Mouse (Mus musculus): ENCODE results near the gene Gstm1. TPM values are rescaled to one million over a fixed set of nuclear protein-coding genes. Genes with fewer than 3 reads are reported as not detected.

Gstm1 gene
- total and polyA plus RNA-seq, 3 experiments: 0.53 TPM; not detected in 2

GRCm38 (mm10) chr3:108050493-108050892 is 32.7 kb upstream of the Gstm1 start:
- H3K36me3 ChIP-seq (replicated peaks): no peaks in the 10 kb centered on the region
- H3K4me3 ChIP-seq (ENCODE audit: low read depth, low read length): no peak overlapping the region
- ATAC-seq (ENCODE audit: extremely low read depth, insufficient number of reproducible peaks, low FRiP score, poor library complexity, severe bottlenecking) (no peak), DNase-seq (ENCODE audit: low spot score) (no peak)
- no peaks in the 10 kb centered on the region for H3K9me3 ChIP-seq (replicated peaks)
- TF ChIP-seq TAL1 (conservative IDR thresholded peaks at IDR 0.05; ENCODE audit: low read depth, low read length): no peak
- no peak for TF ChIP-seq GATA1 (IDR thresholded peaks at IDR 0.05; ENCODE audit: borderline replicate concordance, low read length)
- no peak for TF ChIP-seq POLR2AphosphoS5 (IDR thresholded peaks at IDR 0.05; ENCODE audit: insufficient replicate concordance, low read depth, low read length)
- no peak for TF ChIP-seq CTCF (IDR thresholded peaks at IDR 0.05; ENCODE audit: low read depth, low read length)
- TF ChIP-seq GATA2 (IDR thresholded peaks at IDR 0.05; ENCODE audit: borderline replicate concordance, low read depth, low read length): no peak
- peaks cover 4% of the 10 kb centered on the region for H3K4me1 ChIP-seq (ENCODE audit: insufficient read depth, low read depth, low read length)
- peaks cover 17% of the 10 kb centered on the region for H3K27me3 ChIP-seq (ENCODE audit: insufficient read depth, low read length)

DNA sequence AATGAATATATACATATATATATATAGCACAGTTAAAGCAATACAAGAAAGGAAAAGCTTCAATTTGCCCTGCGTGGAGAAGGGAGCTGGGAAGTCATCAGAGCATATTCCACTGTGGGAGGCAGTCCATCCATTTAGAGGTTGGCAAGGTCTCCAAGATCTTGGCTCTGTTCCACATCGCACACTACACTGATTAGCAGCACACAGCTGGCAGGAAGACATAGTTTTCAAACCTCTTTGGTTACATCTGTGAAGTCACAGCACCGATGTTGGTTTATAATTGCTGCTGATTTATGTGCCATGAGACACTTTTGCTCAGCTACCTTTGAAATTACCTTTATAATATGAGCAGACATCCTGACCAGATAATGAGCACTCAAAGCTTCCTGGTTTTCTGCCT is 30.5 kb upstream of the Gstm1 start:
- no peak for ATAC-seq (ENCODE audit: extremely low read depth, insufficient number of reproducible peaks, low FRiP score, poor library complexity, severe bottlenecking)
- H3K27me3 ChIP-seq (ENCODE audit: insufficient read depth, low read length): peaks cover 16% of the 10 kb centered on the region
- TF ChIP-seq CTCF (IDR thresholded peaks at IDR 0.05; ENCODE audit: low read depth, low read length): no peak
- H3K4me1 ChIP-seq (ENCODE audit: insufficient read depth, low read depth, low read length): peaks cover 6% of the 10 kb centered on the region
- DNase-seq (ENCODE audit: low spot score): no peak
- H3K4me3 ChIP-seq (ENCODE audit: low read depth, low read length): no peak overlapping the region
- no peaks in the 10 kb centered on the region for H3K9me3 ChIP-seq (replicated peaks)
- no peaks in the 10 kb centered on the region for H3K36me3 ChIP-seq (replicated peaks)

DNA sequence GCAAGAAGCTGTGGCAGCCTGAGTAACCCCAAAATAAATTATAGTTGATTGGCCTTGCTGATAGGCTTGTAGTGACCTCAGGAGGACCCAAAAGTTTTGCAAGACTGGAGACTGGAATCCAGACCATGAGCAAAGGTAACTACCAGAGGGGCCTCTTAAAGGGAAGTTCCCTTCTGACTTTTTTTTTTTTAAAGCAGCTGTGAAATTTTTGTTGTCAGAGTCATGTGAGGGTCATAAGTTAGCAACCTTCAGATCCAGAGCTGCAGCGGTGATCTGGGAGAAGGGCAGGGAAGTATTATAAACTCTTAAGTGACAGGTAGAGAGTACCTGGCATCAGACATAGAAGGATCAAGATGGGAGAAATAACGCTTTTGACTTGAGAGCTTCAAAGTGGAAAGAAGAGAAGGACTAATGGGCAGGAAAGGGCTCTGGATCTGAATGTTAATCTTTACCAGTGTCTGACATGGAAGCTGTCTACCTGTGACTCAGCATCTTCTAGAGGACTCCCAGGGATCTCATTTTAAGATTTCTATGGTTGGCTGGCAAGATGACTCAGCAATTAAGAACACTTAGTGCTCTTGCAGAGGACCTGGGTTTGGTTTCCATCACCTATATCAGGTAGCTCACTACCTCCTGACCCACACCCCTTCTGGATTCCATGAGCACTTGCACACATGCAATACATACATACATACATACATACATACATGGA is 29.3 kb upstream of the Gstm1 start:
- Histone ChIP-seq H3K27me3 (ENCODE audit: insufficient read depth, low read length) (peaks cover 19% of the 10 kb centered on the region), H3K4me1 (ENCODE audit: insufficient read depth, low read depth, low read length) (peaks cover 6% of the 10 kb centered on the region), H3K9me3 (replicated peaks) (no peaks in the 10 kb centered on the region), H3K36me3 (replicated peaks) (no peaks in the 10 kb centered on the region), H3K4me3 (ENCODE audit: low read depth, low read length) (no peak overlapping the region)
- ATAC-seq (ENCODE audit: extremely low read depth, insufficient number of reproducible peaks, low FRiP score, poor library complexity, severe bottlenecking): no peak
- no peak for DNase-seq (ENCODE audit: low spot score)
- no peak for TF ChIP-seq POLR2AphosphoS5 (IDR thresholded peaks at IDR 0.05; ENCODE audit: insufficient replicate concordance, low read depth, low read length)
- no peak for TF ChIP-seq TAL1 (conservative IDR thresholded peaks at IDR 0.05; ENCODE audit: low read depth, low read length)
- TF ChIP-seq CTCF (IDR thresholded peaks at IDR 0.05; ENCODE audit: low read depth, low read length): no peak
- no peak for TF ChIP-seq GATA1 (IDR thresholded peaks at IDR 0.05; ENCODE audit: borderline replicate concordance, low read length)
- TF ChIP-seq GATA2 (IDR thresholded peaks at IDR 0.05; ENCODE audit: borderline replicate concordance, low read depth, low read length): no peak

DNA sequence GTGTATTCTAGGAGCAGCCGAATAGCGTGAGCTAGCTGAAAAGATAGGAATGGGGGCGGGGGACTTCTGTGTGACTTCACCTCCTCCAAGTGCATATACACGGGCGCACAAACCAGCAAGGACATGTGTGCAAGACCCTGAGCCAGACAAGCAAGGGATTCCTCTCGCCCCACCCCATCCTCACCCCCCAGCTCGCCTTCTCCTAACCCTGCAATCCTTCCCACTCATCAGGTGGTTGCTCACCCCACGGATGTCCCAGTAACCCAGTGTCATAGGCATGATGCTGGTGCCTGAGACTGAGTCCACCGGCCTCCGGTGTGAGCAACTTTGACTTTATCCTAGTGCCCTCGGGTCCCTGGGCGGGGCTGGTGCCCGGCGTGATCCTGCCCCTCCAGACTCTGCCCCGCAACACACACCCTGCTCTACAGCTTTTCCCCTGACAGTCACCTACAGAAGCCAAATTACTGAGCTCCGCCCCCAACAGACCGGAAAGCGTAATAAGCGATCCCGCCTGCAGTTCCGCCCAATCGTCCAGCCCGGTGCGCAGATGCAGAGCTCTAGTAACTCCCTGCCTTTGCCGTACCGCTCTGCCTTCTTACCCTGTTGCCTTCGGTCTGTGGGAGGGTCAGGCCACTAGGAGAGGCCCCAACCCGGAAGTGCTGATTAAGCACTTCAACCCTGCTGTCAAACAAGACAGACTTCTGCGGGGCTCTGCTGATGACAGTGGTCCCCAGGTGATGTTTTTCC is 26.8 kb upstream of the Gstm1 start, which contains the start of gene Gstm4:
TSS of gene Gstm4 (minus strand) at position 501 of the 747 bp plus-strand sequence.
- no peaks in the 10 kb centered on the region for H3K36me3 ChIP-seq (replicated peaks)
- peaks cover 6% of the 10 kb centered on the region for H3K4me1 ChIP-seq (ENCODE audit: insufficient read depth, low read depth, low read length)
- no peak within 1 kb of the TSS for H3K4me3 ChIP-seq (ENCODE audit: low read depth, low read length)
- no peaks in the 10 kb centered on the region for H3K9me3 ChIP-seq (replicated peaks)
- TF ChIP-seq TAL1 (conservative IDR thresholded peaks at IDR 0.05; ENCODE audit: low read depth, low read length) (no peak), GATA1 (IDR thresholded peaks at IDR 0.05; ENCODE audit: borderline replicate concordance, low read length) (no peak), CTCF (IDR thresholded peaks at IDR 0.05; ENCODE audit: low read depth, low read length) (no peak), GATA2 (IDR thresholded peaks at IDR 0.05; ENCODE audit: borderline replicate concordance, low read depth, low read length) (no peak), POLR2AphosphoS5 (IDR thresholded peaks at IDR 0.05; ENCODE audit: insufficient replicate concordance, low read depth, low read length) (no peak)
- H3K27me3 ChIP-seq (ENCODE audit: insufficient read depth, low read length): peaks cover 18% of the 10 kb centered on the region
- DNase-seq (ENCODE audit: low spot score) (no peak), ATAC-seq (ENCODE audit: extremely low read depth, insufficient number of reproducible peaks, low FRiP score, poor library complexity, severe bottlenecking) (no peak)

- Histone ChIP-seq H3K4me3 (ENCODE audit: low read depth, low read length) (no peak overlapping the region), H3K27me3 (ENCODE audit: insufficient read depth, low read length) (peaks cover 27% of the 10 kb centered on the region), H3K36me3 (replicated peaks) (no peaks in the 10 kb centered on the region), H3K4me1 (ENCODE audit: insufficient read depth, low read depth, low read length) (no peaks in the 10 kb centered on the region), H3K9me3 (replicated peaks) (no peaks in the 10 kb centered on the region)
- DNase-seq (ENCODE audit: low spot score): no peak
- no peak for TF ChIP-seq POLR2AphosphoS5 (IDR thresholded peaks at IDR 0.05; ENCODE audit: insufficient replicate concordance, low read depth, low read length)
- no peak for TF ChIP-seq GATA2 (IDR thresholded peaks at IDR 0.05; ENCODE audit: borderline replicate concordance, low read depth, low read length)
- no peak for TF ChIP-seq CTCF (IDR thresholded peaks at IDR 0.05; ENCODE audit: low read depth, low read length)
- no peak for TF ChIP-seq GATA1 (IDR thresholded peaks at IDR 0.05; ENCODE audit: borderline replicate concordance, low read length)
- ATAC-seq (ENCODE audit: extremely low read depth, insufficient number of reproducible peaks, low FRiP score, poor library complexity, severe bottlenecking): no peak
Measured at GRCm38 (mm10) chr3:108033156-108033555, 15.4 kb upstream of the Gstm1 start.

DNA sequence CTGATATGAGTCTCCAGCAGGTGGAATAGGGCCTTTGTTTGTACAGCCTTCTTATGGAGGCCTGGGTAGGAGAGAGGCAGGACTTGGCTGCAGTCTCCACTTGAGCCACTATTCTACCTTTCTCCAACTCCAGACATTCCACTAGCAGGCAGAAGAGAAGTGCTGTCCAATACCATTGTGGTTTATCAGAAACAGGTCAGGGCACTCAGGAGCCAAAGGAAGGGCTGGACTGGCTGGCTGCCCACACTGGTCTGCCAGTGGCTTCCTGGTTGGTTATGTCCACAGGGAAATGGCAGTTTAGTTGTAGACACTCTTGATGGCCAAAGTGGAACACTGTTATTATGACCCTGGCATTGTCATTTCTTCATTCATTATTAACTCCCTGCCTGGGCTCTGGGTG is 14.3 kb upstream of the Gstm1 start:
- Histone ChIP-seq H3K4me3 (ENCODE audit: low read depth, low read length) (no peak overlapping the region), H3K9me3 (replicated peaks) (no peaks in the 10 kb centered on the region), H3K36me3 (replicated peaks) (no peaks in the 10 kb centered on the region), H3K4me1 (ENCODE audit: insufficient read depth, low read depth, low read length) (no peaks in the 10 kb centered on the region), H3K27me3 (ENCODE audit: insufficient read depth, low read length) (peaks cover 31% of the 10 kb centered on the region)
- no peak for DNase-seq (ENCODE audit: low spot score)
- ATAC-seq (ENCODE audit: extremely low read depth, insufficient number of reproducible peaks, low FRiP score, poor library complexity, severe bottlenecking): no peak
- TF ChIP-seq GATA1 (IDR thresholded peaks at IDR 0.05; ENCODE audit: borderline replicate concordance, low read length) (no peak), GATA2 (IDR thresholded peaks at IDR 0.05; ENCODE audit: borderline replicate concordance, low read depth, low read length) (no peak), TAL1 (conservative IDR thresholded peaks at IDR 0.05; ENCODE audit: low read depth, low read length) (no peak), CTCF (IDR thresholded peaks at IDR 0.05; ENCODE audit: low read depth, low read length) (no peak), POLR2AphosphoS5 (IDR thresholded peaks at IDR 0.05; ENCODE audit: insufficient replicate concordance, low read depth, low read length) (no peak)

Data from G1E (cell line).